Mouse (Mus musculus): ENCODE measurements around the gene Sept9.

Gene Sept9

DNA sequence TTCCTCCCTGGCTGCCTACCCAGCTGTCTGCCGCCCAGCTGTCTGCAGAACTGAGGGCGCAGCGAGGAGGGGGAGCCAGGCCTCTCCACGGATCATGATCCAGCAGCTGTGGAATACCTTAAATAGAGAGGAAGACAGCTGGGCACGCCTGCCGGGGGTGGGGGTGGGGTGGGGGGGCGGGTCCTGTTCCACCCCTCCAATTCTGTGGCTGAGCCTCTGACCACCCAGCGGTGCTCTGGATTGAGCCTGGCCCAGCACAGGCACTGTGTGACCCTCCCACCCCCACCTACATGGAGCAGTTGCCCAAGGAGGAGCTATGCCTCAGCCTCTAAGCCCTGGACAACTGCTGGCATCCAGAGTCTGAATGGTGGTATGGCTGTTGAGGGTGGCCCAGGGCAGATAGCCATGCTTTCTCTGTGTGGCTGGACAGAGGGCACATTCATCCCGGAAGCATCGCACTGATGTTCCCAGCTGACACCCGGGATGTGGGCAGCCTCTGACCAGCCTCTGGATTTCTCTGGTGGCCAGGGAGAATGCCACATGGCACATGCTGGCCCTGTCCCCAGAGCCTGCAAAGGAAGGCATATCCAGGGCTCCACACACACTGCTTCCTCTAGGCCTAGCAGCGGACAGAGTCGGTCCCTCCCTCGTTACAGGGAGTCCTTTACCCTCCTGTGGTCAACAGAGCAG is 97.2 kb downstream of the Sept9 start:
- DNase-seq = peak; percentile 44

DNA sequence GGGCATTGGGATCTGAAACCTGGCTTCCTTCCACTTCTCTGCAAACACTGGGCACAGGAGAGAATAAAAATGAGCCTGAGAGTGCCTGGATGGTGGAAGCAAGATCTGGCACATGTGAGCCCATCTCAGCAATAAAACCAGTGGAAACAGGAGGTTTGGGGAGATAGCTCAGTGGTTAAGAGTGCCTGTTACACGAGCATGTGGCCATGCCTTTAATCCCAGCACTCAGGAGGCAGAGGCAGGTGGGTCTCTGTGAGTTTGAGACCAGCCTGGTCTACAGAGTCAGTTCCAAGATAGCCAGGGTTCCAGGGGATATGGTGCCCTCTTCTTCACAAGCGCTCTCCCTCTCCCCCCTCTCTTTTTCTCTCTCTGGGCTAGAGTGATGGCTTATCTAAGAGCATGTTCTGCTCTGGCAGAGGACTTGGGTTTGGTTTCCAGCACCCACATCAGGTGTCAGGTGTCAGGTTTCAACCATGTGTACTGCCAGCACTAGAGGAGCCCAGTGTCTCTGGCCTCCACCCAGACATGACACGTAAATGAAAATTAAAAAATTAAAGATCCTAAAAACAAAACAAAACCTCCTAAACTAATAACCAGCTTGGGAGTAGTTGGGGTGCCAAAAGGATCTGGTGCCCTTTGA is 97.8 kb downstream of the Sept9 start:
- no peak for DNase-seq

DNA sequence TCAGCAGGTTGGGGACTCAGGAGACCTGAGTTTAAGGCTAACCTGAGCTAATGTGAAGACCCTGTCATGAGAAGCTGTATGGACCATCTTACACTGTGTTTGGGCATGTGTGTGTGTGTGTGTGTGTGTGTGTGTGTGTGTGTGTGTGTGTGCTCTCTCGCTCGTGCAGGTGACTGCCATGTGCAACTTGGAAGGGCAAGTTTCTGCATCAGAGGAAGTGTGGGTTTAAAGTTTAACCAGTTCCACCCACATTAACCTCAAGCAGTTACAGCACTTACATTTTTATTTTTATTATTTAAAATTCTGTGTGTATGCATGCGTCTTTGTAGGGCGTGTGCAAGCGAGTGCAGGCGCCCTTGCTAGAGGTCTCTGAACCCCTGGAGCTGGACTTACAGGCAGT is 100.3 kb downstream of the Sept9 start:
- DNase-seq = no peak

DNA sequence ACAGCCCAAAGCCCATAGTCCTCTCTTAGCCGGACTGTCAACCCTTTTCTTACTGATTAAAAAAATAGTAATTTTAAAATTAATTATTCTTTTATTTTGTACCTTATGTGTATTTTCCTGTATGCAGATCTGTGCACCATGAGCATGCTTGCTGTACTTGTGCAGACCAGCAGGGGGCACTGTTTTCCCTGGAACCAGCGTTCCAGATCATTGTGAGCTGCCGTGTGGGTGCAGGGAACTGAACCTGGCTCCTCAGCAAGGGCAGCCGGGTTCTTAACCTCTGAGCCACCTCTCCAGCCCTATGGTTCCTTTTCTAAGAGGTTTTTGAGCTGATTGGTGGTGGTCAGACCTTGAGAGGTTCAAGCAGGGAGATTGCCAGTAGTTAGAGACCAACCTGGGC is 101.3 kb downstream of the Sept9 start:
- no peak for DNase-seq

DNA sequence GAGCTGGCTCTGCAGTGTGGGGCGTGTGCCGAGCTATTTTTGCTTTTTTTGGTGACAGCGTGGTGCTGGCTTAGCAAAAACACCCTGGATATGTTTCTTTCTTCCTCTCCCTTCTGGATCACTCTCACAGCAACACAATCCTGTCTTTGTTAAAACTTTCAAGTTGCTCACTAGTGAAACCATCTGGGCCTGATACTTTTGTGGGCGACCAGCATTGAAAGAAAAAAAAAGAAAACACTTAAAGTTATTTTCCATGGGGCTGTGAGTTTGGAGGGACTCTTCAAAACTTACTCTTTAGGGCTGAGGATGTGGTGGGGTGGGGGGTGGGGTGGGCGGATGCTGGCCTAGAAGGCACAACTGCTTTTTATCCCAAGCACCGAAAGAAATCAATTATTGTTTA is 102.3 kb downstream of the Sept9 start:
- DNase-seq = peak; percentile 44

DNA sequence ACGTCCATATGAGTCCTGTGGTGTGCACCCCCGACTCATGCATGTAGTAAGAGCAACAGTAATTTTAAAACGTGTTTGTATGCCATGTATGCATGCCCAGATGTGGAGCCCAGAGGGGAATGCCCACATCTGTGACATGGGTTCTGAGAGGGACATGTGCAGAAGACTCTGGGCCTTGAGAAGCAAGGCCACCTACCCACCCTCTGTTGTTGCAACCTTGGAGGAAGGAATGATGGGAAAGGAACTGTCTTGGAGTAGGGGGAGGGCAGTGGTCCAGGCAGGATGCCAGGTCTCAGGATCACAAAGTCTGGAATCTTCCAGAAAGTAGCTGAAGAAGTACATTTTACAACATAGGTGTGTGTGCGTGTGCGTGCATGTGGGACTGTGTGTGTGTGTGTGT is 102.9 kb downstream of the Sept9 start:
- DNase-seq = no peak

DNA sequence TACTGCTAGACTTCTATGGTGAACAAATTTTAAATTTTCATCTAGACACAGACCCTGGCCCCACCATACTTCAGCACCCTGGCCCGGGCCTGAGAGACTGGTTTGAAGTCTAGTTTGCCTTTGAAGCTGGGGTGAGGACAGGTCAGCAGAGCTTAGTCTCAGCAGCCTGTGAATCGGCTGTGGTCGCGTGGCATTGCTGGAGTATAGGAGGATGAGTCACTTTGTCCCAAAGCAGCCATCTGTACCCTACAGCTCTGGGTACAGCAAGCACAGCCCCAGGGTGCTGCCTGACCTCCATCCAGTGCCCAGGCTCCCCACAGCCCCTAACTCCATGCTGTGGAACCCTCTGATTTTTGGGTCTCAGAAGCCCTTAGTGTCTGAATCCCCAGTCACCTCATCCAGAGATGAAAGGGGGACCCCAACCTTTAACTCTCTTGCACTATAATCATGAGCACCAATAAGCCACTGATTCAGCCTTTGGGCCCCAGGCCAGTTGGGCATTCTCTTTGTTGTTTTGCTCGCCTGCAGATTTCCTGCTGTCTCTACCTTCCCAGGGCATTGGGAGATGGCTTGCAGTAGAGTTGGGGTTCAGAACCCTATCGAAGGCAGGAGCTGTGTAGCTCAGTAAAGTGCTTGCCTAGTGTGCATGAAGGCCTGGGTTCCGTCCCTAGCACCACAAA is 106.2 kb downstream of the Sept9 start:
- DNase-seq = no peak

DNA sequence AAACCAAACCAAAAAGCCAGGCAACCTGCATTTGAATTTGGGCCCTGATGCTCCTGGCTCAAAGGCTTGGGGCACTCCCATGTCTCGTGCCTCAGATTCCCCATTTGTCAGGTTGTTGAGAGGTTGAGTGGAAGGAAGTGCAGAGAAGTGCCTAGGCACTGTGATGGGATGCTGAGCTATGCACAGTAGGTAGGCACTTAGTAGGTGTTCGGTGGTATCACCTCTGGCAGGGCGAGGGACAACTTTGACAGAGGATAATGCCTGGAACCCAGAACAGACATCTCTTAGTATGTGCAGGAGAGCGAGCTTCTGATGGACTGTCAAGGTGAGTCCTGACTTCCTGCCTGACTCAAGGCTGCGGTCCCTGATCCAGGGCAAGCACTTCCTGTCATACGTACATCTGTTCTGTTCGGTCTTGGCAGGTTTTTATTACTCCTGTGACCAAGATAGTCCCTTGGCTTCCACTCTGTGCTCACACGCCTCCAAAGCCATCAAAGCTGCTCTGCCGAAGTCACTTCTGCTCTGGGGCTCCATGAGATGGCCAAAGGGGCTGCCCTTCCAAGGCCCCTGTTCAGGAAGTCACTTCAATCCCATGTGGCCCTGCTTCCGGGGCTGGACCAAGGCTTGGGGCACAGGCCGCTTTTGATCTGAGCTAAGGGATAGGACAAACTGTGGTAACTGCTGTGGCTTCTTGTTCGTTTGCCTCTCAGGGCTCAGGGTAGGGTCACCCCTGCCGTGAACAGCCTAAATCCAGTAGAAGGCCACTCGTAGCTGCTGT is 107.0 kb downstream of the Sept9 start:
- no peak for DNase-seq

DNA sequence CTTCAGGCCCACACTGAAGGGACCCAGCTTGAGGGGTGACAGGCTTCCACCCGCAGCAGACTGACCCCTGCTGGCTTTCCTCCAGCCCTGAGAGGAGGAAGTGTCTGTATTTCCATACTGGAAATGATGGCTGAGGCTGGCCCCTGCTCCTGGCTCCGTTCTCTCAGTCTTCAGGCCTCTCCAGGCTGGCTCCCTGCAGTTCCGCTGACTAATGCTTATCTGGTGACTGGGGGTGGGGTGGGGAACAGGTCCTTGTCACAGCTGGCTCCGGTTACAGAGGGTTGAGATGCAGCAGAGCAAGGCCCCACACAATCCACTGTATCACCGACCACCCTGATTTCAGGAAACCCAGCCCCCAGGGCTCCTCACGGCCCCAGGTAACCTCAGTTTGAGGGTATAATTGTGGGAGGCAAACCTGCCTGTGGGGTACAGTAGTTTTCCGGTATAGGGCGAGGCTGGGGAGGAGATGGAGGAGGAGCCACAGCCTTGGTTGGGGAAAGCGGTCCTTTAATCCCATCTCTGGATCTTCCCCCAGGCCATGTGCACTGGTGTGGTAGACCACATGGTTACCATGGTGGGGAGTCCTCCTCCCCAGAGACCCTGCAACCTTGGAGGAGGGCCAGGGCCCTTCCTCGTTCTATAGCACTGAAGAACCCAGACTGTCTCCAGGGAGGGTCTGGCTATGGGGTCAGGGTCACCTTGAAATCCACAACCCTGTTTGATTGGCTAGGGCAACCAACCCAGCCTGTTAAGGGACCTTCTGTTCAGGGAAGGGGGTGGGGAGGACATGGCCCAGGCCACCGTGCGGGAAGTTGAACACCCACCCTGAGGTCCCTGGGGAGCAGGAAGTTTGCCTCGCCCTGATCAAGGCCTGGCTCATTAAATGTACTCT is 108.7 kb downstream of the Sept9 start:
- DNase-seq = peak; percentile 67

DNA sequence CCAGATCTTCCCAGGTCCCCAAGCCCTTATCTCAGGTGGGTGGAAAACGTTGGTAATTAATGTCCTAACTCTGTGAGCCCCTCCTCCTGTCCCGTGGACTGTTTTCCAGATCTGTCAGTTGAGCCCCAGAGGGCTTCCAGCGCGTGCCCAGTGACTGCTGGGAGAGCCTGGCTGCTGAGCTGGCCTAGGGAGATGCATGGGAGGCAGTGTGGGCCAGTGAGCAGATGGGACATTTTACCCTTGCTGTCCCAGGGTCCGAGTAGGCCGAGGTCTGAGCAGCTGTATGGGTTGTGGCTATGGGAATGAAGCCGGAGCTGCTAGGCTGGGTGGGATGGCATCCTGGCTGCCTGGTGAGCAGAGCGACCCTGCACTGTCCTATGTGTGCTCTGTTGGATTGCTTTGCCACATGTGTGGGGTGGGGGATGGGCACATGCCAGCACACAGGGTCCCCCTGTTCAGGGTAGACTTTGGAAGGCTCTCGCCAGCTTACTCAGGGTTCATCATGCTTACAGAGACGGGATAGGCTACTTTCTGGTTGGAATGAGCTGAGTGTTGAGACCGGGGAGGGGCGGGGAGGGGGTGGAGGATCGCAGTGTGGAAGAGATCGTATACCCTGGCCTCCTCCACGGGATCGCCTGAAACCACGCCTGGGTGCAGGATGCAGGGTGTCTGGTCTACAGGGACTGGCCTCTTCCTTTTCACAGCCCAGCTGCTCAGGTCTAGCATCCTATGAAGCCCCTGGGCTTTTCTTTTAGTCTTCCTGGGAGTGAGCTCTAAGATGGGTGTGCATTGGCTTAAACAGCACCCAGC is 109.9 kb downstream of the Sept9 start:
- DNase-seq = no peak

DNA sequence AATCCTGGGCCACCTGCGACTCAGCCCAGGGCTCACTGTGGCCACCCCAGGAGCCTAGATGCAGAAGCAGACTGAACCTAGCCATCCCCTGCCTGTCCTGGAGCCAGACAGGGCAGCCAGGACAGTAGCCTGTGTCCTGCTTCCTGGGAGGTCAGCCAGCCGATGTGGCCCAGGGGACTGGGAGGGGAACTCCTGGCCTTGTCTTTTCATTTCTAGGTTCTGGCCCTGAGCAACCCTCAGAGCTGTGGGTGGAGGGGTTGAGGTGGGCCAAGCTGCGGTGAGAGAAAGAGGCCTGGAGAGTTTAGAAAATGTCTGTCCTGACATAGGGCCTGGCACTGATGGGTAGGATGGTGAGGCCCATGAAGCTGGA is 110.4 kb downstream of the Sept9 start:
- no peak for DNase-seq

DNA sequence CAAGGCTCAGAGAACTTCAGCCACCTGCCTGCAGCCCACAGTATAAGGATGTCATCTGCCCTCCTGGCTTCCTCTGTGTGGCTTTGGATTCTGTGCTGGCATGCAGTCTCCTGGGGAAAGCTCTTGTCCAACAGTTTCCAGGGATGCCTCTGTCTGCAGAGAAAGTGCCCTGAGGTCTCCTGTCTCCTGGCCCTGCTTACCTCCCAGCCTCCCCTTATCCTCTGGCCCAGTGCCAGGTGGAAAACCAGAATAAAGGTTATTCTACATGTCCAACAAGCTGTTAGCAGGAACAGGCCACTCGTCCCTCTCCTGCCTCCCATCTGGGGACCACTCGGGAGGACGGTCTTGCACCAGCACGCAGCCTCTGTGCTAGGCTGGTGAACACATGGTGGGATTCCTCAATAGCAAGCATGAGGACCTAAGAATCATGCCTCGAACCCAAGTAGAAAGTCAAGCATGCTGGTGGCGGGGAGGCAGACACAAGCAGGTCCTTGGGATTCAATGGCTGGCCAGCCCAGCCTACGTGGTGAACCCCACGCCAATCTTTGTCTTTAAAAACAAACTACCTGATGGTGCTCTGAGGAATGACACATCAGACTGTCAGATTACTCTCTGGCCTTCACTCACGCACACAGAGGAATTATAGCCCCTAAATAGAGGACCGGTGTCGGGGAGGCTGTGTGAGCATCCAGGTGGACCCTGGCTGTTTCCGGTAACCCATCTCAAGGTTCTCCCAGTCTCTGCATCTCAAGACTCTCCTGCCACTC is 111.1 kb downstream of the Sept9 start:
- no peak for DNase-seq

DNA sequence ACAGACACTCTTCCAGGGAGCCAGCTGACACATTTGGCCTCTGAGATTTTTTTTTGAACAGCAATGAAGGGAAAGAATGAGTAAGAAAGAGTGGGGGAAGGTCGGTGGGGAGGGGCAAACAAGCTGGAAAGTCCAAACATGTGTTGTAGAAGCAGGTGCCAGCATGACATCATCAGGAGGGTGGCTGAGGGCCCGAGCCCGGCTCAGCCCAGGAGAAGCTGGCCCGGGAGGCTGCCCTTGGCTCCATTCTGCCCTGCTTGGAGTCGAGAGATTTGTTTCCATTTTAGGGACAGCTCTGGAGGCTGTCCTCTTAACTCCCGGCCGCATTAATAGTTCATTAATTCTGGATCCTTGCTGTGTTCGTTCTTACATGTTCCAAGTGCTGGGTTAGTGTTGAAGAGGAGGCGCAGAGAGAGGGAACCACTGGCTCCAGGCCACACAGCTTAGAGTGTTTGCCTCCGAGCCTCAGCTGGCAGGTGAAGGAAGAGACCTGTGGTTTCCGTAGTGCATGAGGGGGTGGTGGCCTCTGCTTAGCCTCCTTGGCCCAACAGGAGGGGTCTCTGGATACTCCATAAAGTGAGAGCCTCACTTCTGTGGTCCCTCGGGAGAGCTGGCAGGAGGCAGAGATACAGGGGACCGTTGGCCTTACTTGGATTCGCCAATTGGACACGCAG is 111.8 kb downstream of the Sept9 start:
- peak; percentile 49 for DNase-seq

DNA sequence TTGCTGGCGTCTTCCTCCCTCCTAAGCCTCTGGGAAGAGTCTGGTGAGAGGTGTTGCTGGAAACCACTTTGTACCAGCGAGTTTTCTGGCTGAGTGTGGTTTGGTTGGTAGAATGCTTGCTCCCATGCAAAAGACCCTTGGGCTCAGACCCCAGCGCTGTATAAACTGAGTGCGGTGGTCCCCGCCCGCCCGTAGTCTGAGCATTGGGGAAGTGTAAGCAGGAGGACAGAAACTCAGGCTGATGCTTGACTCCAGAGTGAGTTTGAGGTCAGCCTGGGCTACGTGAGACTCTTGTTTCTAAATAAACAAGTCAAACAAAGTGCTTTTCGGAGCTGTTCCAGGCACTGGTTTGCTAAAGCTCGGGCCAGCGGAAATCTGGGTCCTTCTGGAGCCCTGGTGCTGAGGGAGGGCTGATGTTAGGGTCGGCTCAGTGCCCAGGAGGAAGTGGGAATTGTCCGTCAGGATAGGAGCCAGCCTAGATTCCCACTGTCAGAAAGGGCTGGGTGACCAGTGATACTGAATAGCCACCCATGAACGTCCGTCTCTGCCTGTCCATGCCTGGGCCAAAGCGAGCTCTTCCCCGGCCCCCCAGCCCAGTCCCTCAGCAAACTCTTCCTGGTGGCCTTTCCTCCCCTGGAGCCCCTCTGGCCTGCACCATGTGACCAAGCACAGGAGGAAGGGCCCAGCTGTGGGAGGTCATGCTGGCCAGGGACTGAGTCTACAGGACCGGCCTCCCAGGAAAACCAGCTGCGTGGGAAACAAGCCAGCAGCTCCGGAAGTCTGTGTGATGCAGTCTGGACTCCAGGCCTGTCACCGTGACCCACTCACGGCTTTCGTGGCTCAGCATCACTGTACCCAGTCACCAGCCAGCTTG is 112.8 kb downstream of the Sept9 start:
- peak; percentile 39 for DNase-seq

DNA sequence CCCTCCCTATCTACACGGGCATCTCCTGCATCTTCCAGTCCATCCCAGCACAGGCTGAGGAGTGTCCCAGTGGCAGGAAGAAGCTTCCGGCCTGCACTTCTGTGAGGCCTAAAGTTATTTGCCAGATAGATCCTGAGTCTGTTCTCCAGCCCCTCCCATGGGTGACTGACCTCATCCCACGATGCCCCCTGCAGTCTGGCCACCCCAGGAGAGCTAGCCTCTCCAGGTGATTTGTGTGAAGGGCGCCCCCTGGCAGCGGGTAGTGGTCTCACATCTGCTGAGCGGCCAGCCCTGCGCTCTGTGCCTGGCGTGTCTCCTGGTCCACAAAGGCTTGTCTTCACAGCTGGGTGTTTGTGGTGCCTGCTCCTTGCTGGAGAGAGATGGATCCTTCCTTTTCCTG is 113.5 kb downstream of the Sept9 start:
- peak; percentile 18 for DNase-seq

DNA sequence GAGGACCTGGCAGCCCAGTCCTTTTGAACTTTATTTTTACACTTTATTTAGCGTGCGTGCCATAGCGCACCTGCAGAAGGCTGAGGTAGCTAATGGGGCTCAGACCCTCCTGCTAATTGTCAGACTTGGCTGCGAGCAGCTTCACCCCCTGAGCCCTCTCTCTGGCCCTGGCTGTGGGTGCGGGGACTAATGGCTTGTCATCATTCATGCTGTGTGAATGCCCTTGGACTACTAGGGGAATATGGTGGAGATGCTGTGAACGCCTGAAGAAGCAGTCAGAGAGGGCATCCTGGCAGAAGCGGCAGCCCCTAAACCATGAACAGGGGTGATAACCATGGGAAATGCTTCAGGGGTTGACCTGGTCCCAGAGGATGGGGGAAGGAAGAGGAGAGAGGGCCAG is 114.0 kb downstream of the Sept9 start:
- DNase-seq = no peak

DNA sequence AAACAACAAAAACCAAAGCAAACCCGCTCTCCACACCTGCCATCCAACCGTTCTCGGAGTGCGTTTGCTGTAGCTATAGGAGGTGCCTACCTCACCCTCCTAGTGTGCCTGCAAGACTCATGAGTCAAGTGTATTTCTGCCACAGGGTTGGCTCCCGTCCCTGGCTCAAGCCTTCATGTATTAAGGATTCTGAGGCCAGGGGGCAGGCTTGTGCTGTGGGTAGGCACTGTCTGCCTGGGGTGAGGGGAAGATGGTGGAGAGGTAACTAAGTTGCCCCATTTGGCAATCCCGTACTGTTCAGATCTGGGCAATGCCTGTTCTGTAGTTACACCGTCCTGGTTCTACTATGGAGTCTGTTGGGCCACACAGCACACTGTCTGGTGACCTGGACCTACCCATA is 114.6 kb downstream of the Sept9 start:
- no peak for DNase-seq

DNA sequence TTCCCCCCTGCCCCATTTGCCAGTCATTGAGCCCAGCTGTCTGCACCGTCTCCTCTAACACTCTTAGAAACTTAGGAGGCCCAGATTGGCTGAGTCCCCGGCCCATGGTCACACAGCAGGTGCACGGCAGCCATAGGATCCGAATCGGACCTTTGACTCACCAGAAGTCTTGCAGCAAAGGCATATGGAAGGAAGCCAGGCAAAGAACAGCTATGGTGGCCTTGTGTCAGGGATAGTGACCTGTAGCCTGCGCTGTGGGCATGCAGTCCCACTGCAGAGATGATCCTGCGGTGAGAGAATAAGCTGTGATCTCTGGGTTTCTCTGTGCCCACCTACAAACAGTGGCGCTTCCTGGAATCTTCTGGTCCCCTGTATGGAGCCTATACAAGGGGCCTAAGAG is 115.1 kb downstream of the Sept9 start:
- no peak for DNase-seq

DNA sequence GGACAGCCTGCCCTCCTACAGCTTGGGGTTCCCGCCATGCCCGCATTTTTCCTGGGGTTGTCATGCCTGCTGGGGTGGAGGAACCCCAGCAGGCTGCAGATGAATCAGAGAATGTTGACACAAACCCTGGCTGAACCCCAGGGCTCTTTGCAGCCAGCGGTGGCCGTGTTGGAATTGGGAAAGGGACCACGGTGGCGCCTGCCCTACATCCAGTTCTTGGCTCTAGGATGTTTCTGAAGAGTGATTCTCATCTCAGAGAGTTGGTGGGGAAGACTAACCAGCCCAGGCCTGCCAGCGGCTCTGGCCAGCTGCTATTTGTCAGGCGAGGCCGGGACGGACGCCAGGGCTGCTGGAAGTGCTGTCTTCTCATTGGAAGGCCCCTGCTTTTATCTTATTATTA is 115.8 kb downstream of the Sept9 start:
- DNase-seq = no peak

All from right cerebral cortex, adult 18-20 months (tissue).